Mouse (Mus musculus): ENCODE results near the gene Rps6ka1. TPM values are rescaled to one million over a fixed set of nuclear protein-coding genes. Genes with fewer than 3 reads are reported as not detected.

The Rps6ka1 gene
- polyA plus RNA-seq, 1 experiment = not detected

DNA sequence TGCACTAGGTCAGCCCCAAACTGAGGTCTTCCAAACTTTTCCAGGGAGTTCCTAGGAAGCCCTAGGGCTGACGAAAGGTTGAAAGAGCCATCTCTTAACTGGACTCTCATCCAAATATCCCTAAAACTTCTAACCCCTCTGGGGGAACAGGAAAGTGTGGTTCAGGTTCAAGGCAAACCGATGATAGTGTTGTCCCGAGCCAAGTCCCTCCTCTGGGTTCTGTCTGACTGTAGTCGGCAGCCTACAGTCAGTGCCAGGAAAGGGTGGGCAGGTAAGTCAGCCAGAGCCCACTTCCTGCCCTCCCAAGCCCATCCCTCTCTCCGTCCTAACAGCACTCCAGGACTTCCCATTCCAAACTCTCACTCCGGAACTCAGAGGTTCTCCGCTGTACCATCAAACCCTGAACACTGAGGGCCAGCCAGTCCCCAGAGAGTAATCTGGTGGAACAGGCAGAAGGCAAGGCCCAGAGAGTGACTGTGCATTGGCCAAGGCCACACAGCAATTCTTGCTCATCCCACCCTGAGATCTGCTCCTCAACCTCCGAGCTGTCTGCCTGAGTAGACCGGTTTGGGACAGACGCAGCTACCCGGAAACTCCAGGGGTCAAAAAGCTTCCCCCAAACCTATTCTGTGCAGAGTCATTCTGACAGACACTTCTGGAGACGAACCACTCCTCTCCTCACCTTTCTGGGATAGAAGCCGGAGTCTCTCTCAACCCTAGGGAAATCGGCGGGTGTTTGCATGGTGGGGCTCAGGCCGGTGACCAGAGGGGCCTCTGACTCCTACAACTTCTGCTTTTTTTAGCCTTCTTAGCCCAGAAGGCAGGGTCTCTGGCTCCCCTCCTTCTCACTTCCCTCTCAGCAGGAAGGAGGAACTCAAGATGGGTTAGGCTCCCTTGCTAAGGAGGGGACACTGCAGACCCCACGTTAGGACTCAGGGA, 13.4 kb downstream of the Rps6ka1 start:
- TF ChIP-seq CTCF (IDR thresholded peaks at IDR 0.05; ENCODE audit: insufficient read depth, low read depth, low read length) (no peak), POLR2A (IDR thresholded peaks at IDR 0.05; ENCODE audit: insufficient read depth, low read depth, low read length) (no peak)
- Histone ChIP-seq H3K4me3 (ENCODE audit: insufficient read depth, low read depth, low read length) (no peak overlapping the region), H3K27ac (ENCODE audit: insufficient read depth, low read depth, low read length) (no peak overlapping the region), H3K4me1 (ENCODE audit: control insufficient read depth, insufficient read depth, low read length) (no peaks in the 10 kb centered on the region)
- 85% methylated on average over 17 of the region's 17 CpGs for WGBS

DNA sequence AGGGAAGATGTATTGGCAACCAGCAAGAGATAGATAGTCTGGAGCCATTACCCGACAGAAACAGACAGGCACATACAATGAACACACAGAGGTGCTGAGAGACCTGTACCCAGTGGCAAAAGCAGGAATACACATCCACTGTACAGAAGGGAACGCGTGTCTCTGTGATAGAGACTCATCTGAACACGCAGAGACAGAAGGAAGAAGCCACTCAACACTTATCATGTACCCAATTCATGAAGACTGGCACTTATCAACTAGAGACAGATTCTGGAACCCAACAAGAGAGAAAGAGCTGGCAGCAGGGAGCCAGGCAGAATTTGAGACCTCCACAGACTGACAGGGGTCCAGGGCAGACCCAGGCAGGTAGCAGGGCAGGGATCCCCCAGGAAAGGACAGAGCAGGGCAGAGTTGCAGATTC, 14.2 kb downstream of the Rps6ka1 start:
- TF ChIP-seq CTCF (IDR thresholded peaks at IDR 0.05; ENCODE audit: insufficient read depth, low read depth, low read length) (no peak), POLR2A (IDR thresholded peaks at IDR 0.05; ENCODE audit: insufficient read depth, low read depth, low read length) (no peak)
- no peaks in the 10 kb centered on the region for H3K4me1 ChIP-seq (ENCODE audit: control insufficient read depth, insufficient read depth, low read length)
- no peak overlapping the region for H3K4me3 ChIP-seq (ENCODE audit: insufficient read depth, low read depth, low read length)
- no peak overlapping the region for H3K27ac ChIP-seq (ENCODE audit: insufficient read depth, low read depth, low read length)
- 92% methylated on average over 4 of the region's 4 CpGs for WGBS

DNA sequence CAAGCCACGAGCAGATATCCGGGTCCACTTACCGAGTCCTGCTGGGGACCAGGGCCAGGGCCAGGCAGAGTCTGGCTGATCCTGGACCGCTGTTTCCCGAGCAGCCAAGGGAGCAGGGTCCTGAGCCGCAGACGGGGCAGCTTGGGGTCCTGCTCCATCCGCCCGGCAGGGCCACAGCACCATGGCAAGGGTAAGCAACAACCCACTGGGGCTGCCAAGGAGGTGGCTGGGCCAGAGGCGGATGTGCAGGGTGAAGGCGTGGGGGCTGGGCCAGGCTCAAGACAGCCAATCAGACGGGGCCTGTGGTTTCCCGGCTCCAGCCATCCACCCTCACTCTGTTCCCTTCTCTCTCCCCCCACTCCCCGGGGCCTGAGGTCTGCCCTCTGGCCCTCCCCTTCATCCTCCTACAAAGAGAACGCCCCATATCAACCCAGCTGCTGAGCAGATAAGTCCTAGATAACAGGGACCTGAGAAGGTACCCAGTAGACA, 14.7 kb downstream of the Rps6ka1 start:
- H3K4me1 ChIP-seq (ENCODE audit: control insufficient read depth, insufficient read depth, low read length) = no peaks in the 10 kb centered on the region
- 75% methylated on average over 15 of the region's 15 CpGs for WGBS
- TF ChIP-seq CTCF (IDR thresholded peaks at IDR 0.05; ENCODE audit: insufficient read depth, low read depth, low read length) (no peak), POLR2A (IDR thresholded peaks at IDR 0.05; ENCODE audit: insufficient read depth, low read depth, low read length) (no peak)
- no peak overlapping the region for H3K4me3 ChIP-seq (ENCODE audit: insufficient read depth, low read depth, low read length)
- no peak overlapping the region for H3K27ac ChIP-seq (ENCODE audit: insufficient read depth, low read depth, low read length)

DNA sequence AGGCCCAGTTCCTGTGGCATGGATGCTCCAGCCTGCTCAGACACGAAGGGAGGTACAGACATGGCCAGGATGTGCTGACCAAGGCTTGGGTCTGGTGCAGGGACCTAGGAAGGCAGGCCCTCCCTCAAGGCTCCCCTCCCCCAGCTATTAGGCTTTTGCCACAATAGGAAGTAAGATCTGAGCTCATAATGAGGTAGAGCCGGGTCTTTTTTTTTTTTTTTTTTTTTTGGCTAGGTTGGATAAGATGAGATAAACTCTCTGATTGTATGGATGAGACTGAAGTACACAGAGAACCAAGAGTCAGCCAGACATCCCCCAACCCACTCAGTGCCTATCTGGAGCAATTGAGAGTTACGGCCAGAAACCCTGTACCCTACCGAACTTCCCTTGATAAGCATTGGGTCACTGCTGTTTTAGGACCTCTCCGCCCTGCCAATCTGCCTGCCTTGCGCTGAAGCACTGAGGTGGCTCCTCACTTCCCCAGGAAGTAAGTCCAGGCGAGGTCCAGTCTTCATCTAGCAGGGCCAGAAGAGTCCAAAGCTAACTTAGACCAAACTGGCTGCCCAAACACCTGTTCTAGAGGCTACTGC, 15.3 kb downstream of the Rps6ka1 start:
- Histone ChIP-seq H3K4me1 (ENCODE audit: control insufficient read depth, insufficient read depth, low read length) (no peaks in the 10 kb centered on the region), H3K27ac (ENCODE audit: insufficient read depth, low read depth, low read length) (no peak overlapping the region), H3K4me3 (ENCODE audit: insufficient read depth, low read depth, low read length) (no peak overlapping the region)
- WGBS = 85% methylated on average over 7 of the region's 7 CpGs
- no peak for TF ChIP-seq POLR2A (IDR thresholded peaks at IDR 0.05; ENCODE audit: insufficient read depth, low read depth, low read length)

DNA sequence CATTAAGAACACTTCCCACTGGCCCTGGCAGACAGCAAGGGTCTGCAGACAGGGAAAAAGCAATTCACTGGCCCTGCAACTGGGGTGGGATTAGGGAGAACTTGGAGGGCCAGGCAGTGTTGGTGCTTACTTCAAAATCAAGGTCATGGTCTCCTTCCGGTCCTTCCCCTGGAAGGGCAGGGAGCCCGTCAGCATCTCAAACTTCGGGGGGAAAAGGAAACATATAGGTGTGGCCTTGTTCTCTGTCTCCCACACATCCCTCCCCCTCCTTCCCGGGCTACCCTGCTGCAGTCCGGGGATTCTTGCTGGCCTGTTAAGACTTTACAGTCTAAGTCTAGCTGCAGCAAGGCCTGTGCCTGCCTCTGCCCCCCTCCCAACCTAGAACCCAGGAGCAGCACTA, 22.4 kb downstream of the Rps6ka1 start:
- 63% methylated on average over 5 of the region's 5 CpGs for WGBS
- Histone ChIP-seq H3K4me3 (ENCODE audit: insufficient read depth, low read depth, low read length) (no peak overlapping the region), H3K4me1 (ENCODE audit: control insufficient read depth, insufficient read depth, low read length) (no peaks in the 10 kb centered on the region), H3K27ac (ENCODE audit: insufficient read depth, low read depth, low read length) (no peak overlapping the region)
- TF ChIP-seq POLR2A (IDR thresholded peaks at IDR 0.05; ENCODE audit: insufficient read depth, low read depth, low read length) (no peak), CTCF (IDR thresholded peaks at IDR 0.05; ENCODE audit: insufficient read depth, low read depth, low read length) (no peak)

DNA sequence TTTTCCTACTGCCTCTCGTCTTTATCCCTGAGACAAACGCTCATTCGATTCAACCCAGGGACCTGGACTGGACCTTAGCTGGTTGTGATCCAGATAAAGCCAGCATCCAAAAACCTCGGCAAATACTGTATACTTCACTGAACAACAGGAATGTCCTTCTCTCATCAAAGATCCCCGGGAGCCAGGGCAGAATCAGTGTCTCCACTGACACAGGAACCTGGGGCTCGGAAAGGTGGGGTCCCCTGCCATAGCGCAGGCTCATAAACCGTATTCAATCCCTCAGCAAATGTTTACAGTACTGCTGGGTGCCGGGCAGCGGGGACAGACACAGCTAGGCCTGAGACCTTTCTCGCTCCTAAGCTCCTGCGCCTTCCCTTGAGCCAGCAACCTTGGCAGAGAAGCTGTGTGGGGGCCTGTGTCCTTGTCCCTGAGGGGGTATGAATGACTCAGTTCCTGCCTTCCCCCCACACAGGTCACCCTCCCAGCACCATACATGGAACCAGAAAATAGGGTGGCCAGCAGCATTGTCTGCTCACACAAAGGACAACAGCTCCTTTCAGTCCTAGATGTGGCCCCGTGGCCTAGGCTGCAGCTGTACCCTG, 23.1 kb downstream of the Rps6ka1 start:
- Histone ChIP-seq H3K4me3 (ENCODE audit: insufficient read depth, low read depth, low read length) (no peak overlapping the region), H3K27ac (ENCODE audit: insufficient read depth, low read depth, low read length) (no peak overlapping the region), H3K4me1 (ENCODE audit: control insufficient read depth, insufficient read depth, low read length) (no peaks in the 10 kb centered on the region)
- WGBS = 68% methylated on average over 13 of the region's 13 CpGs
- no peak for TF ChIP-seq POLR2A (IDR thresholded peaks at IDR 0.05; ENCODE audit: insufficient read depth, low read depth, low read length)
- no peak for TF ChIP-seq CTCF (IDR thresholded peaks at IDR 0.05; ENCODE audit: insufficient read depth, low read depth, low read length)

DNA sequence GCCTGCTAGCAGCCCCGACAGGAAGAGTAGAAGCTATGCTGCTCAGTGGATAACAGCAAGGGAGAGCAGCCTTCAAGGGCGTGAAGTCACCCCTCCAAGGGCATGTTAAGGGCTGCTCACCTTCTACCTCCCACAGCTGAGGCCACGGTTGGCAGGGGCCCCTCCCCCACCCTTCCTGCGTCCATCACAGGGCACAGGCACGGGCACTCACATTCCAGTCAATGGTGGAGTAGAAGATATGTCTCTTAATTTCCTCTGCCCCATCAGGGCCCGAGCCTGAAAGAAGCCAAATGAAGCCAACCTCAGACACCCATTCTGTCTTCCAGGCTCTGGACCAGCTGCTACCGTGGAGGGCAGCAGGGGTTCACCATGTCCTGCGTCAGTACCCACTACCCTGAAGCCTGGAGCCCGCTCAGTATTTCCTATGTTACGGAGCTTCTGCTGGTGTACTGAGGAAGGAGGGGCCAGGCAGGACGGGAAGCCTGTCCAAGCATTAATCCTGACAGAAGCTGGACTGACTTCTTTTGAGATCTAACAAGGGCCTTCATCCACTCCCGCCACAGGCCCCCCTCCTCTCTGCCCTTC, 23.7 kb downstream of the Rps6ka1 start:
- Histone ChIP-seq H3K4me1 (ENCODE audit: control insufficient read depth, insufficient read depth, low read length) (no peaks in the 10 kb centered on the region), H3K4me3 (ENCODE audit: insufficient read depth, low read depth, low read length) (no peak overlapping the region), H3K27ac (ENCODE audit: insufficient read depth, low read depth, low read length) (no peak overlapping the region)
- 65% methylated on average over 12 of the region's 12 CpGs for WGBS
- TF ChIP-seq CTCF (IDR thresholded peaks at IDR 0.05; ENCODE audit: insufficient read depth, low read depth, low read length) (no peak), POLR2A (IDR thresholded peaks at IDR 0.05; ENCODE audit: insufficient read depth, low read depth, low read length) (no peak)

DNA sequence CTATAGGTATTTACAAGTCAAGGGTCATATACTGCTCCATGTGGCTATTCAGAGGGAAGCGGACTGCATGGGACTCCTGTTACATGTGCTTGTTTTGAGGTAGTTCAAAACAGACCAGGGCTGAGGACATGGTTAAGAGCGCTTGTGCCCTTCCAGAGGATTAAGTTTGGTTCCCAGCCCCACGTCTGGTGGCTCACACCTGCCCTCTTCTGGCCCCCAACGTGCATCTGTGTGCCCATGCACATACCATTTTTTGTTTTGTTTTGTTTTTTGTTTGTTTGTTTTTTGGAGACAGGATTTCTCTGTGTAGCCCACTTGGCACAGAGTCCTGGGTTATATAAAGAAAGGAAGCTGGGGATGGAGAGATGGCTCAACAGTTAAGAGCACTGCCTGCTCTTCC, 30.1 kb downstream of the Rps6ka1 start:
- Histone ChIP-seq H3K27ac (ENCODE audit: insufficient read depth, low read depth, low read length) (no peak overlapping the region), H3K4me3 (ENCODE audit: insufficient read depth, low read depth, low read length) (no peak overlapping the region), H3K4me1 (ENCODE audit: control insufficient read depth, insufficient read depth, low read length) (peaks cover 4% of the 10 kb centered on the region; the same call in 1 of the 2 replicates)
- WGBS = 85% methylated on average over 4 of the region's 4 CpGs
- TF ChIP-seq CTCF (IDR thresholded peaks at IDR 0.05; ENCODE audit: insufficient read depth, low read depth, low read length) (no peak), POLR2A (IDR thresholded peaks at IDR 0.05; ENCODE audit: insufficient read depth, low read depth, low read length) (no peak)
